Mouse (Mus musculus) right cerebral cortex, postnatal 4 days (tissue): ENCODE data around the gene Slx1b.
"Not testable (repeated sequence)": the region's sequence is repeated elsewhere in the genome, so short reads cannot be mapped to it uniquely, and the experiment has no call there.

Experiments used
- DNase-seq: peaks from one replicate; pipeline ENCODE4 v3.0.0-alpha.2; 2022

Gene Slx1b

GRCm38 (mm10) chr7:126702861-126703756, 7.5 kb upstream of the Slx1b start:
- no peak for DNase-seq

DNA sequence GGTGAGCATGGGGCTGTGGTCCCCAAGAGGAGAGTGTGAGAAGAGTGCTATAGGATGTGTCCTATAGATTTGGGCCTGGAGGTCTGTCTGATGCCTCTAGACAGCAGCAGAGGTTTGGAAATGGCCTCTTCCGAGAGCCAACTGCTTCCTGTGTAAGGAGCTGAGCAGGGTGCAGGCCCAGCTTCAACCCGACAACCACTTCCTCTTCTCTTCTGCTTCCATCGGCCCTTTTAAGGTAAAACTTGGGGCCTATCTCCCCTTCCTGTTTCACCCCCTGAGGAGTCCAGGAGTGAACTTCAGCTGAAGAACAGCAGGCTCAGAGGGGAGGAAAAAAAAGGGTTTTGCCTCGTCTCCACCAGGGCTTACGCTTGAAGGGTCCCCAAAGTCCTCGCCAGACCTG, 6.8 kb upstream of the Slx1b start:
- no peak for DNase-seq

DNA sequence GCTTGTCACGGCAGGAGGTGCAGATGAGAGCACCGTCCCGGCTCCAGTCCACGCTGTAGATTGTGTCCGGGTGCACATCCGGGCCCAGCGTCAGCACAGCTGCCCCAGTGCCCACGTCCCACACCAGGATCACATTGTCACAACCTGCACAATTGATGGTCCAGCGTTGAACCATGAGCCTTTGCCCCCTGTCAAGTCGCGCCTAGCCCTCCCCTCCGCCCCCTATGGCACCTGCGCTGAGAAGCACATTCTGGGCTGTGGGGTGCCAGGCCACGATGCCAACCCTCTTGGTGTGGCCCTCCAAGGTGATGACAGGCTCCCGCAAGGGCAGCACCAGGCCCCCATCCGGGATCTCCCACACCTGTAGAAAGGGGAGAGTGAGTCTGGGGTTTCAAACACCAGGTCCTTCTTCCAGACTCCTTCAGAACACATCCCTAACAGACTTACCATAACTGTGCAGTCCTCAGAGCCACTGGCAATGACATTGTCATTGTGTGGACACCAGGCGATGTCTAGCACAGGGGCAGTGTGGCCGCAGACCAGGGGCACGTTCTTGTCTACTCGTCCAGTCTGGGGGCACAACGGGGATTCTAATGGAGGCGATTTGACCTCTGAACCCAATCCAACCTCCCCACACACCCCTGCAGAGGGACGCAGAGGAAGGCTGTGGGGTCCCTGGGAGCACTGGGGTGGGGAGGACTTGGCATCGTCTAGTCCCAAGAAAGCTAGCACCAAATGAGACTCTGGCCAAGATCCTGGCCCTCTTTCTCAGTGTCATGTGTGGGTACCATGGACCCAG, 6.2 kb upstream of the Slx1b start:
- DNase-seq: no peak

DNA sequence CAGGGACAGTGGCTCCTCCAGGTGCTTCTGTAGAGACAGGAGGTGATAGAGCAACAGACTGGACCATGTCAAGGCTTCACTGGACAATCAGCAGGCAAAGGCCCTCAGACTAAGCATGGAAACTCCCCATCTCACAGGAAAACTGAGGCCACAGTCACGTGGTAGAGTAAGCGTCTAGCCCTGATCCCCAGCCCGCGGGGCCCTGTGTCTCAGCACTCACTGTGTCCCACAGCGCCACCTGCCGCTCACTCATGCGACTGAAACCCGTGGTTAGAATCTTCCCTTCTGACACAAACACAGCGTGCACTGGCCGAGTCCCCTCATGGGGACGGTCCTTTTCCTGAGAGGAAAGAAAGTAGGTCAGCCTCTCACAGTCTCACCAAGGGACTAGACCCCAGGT, 5.5 kb upstream of the Slx1b start:
- DNase-seq: peak; percentile 98

DNA sequence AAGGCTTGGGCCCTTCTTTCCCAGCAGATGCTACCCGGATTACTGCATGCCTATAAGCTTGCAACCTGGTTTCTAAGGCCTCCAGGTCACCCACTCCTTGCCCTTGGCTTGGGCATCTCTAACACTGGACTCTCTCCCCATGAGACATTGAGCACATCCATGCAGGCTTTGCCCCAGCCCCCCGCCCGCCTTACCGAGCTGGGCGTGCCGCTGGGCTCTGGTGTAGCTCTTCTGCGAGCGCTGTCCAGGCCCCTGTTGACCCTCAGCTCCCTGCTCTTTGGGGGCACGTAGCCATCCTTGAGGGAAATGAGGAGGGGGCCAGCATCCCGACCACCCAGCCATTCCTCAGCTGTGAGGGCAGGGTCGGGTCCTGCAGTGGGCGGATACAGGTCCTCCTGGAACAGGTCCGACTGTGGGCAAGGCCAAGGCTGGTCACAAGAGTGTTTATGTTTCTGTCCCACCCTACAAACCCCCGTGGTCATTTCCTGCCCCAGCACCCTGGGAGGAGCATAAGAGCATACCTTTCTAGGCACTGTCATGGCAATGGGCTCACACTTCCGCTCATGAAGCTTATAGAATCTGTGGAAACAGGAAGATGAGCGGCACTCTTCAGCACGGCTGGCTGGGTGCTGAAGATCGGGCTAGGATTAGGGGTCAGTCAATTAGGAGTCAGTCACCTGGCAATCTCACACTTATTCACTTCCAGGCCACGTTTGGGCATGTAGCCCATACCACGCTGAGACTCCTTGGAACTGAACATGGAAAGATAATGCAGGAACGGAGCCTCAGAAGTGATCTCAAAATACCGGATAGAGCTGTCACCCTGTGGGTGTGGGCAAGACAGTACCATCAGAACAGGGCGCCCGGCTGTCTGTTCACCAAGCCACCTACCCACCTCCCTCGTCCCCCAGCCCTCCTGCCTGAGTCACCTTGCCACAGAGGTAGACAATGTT, 4.8 kb upstream of the Slx1b start:
- DNase-seq: no peak

DNA sequence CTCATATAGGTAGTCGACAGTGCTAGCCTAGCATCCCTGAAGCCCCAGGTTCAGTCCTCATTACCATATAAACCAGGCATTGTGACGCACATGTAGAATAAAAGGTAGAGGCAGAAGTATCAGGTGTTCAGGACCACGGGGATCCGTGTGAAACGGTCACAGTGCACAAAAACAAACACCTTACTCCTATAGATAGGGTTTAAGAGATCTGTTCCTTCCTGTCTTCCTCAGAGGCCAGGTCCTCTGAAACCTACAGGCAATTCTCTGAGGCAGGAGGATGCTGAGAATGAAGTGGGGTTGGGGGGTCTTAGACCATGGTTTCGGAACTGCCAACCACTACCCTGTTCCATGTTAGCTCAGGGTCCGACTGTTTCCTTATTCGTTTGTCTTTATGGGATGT, 2.3 kb upstream of the Slx1b start:
- no peak for DNase-seq

GRCm38 (mm10) chr7:126696886-126697285, 1.3 kb upstream of the Slx1b start:
- DNase-seq: no peak

DNA sequence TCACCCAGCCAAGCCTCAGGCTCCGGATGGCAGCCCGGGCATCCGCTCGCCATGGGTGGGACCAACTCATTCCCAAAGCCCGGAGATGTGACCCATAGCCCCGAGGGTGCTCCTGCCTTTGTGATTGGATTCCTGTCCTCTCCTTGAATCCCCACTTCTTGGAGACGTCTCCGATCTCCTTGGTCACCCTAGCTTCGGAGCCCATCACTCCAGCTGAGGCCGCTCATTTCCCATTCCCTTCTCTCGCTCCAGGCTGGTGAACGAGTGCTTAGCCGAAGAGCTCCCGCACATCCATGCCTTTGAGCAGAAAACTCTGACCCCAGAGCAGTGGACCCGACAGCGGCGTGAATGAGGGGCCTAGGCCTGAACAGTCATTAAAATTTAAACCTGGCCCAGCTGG, 719 bp upstream of the Slx1b start:
- no peak for DNase-seq

DNA sequence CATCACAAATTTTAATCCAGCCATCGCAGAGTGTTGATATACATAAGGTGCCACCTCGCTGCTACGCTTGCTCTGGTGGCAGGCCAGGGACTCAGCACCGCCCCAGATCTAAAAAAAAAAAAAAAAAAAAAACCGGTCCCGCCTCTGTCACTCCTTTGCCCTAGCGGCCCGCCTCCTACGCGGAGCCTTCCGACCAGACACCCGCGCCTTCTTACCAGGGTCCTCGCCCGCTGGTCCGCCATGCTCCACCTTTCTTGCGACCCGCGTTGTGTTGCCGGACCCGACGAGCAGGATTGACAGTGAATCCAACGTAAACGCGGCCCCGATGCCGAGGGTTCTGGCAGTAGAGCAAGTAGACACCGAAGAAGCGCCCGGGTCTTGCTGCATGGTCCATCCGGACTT, 373 bp downstream of the Slx1b start, which contains the start of gene Bola2:
Gene Bola2 (plus strand): TSS at position 192 of the 402 bp plus-strand sequence.
- DNase-seq: peak; percentile 60

DNA sequence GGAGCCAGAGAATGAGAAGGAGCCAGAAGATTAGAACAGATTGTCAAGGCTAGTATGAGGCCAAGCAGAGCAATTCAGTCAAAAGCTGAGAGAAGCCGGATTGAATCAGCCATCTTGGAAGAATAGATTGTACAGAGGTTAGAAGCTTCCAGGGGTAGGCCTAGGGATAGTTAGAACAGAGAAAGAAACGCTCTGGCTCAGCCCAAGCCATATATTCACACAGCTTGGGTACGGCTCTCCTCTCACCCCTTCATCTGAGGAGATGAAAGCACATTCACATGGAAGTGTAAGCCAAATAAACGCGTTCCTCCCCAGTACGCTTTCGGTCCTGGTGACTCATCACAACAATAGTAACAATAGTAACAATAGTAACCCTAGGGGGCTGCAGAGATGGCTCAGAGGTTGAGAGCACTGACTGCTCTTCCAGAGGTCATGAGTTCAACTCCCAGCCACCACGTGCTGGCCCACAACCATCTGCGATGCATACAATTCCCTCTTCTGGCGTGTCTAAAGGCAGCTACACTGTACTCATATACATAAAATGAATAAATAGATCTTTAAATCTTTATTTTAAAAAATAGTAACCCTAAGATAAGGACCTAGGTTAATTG, 1.0 kb downstream of the Slx1b start:
- no peak for DNase-seq

DNA sequence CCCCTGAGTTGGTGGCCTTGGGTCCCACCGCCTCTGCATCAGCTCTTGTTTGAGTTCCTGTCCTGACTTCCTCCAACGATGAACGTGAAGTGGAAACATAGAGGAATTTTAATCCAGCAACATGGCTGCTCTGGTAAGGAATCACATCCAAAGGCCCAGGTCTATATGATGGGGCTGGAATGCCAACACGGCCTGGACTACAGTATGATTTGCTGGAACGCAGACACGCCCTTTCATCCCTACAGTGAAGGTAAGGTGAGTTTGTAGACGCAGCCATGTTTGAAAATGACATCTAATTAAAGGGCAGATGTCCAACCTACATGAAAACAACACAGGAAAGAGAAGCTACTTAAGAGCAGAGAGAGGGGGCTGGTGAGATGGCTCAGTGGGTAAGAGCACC, 1.8 kb downstream of the Slx1b start:
- no peak for DNase-seq

GRCm38 (mm10) chr7:126693256-126693655, 2.3 kb downstream of the Slx1b start:
- peak; percentile 84 for DNase-seq

DNA sequence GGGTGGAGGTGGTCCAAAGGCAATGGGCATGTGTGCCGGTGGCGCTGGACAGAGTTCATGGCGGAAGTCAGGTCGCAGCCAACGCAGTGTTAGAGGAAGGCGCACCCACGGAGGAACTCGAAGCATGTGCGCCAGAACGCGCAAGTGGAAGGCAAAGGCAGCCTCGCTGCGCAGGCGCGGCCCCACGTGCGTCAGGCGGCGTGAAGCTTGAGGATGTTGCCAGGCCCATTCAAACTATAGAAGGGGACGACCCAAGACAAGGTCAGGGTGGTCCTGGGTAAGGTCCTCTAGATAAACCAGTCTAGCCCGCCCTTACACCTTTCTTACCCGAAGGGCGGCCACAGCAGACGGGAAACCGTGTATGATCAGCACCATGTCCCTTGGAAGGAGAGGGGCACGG, 3.2 kb downstream of the Slx1b start:
- no peak for DNase-seq

GRCm38 (mm10) chr7:126691676-126692075, 3.9 kb downstream of the Slx1b start:
- no peak for DNase-seq

- DNase-seq: no peak
These were observed 4.8 kb downstream of the Slx1b start for GRCm38 (mm10) chr7:126690737-126691136.

GRCm38 (mm10) chr7:126689021-126689420, 6.6 kb downstream of the Slx1b start:
- no peak for DNase-seq

DNA sequence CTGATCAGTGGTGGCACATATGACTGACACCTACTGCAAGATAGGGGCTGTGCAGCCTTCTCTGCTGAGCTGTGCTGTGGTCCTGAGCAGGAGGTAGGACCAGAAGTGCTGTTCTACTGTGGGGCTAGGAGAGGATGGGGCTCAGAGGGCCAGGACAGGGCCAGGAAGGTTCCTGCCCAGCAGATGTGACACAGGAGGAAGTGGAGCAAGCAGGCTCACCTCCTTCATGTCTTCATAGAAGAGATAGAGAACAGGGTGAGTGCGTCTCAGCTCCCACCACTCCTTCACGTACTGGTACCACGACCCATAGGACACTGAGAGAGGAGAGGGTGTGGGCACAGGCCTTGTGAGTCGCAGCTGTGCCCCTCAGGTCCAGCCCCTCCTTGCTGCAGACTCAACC, 7.4 kb downstream of the Slx1b start:
- DNase-seq: not testable (repeated sequence)

DNA sequence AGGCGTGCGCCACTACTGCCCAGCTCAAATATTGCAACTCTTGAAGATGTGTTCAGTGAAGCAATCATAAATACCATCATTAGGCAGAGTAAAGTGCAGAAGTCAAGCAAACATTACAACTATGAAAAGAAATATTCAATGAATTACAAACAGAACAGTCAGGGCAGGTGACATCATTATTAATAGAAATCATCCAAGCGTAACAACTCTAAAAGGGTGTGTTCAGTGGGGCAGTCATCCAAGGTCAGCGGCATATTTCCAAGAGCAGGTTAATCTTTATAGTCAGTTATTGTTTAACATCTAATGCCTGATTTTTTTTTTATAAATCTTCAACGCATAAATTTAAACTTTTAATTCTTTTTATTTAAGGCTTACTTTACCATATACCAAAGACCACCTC, 14.4 kb downstream of the Slx1b start:
- no peak for DNase-seq

- no peak for DNase-seq
These were observed 15.9 kb downstream of the Slx1b start for GRCm38 (mm10) chr7:126679683-126680082.

GRCm38 (mm10) chr7:126678545-126679341, 16.8 kb downstream of the Slx1b start:
- DNase-seq: no peak

DNA sequence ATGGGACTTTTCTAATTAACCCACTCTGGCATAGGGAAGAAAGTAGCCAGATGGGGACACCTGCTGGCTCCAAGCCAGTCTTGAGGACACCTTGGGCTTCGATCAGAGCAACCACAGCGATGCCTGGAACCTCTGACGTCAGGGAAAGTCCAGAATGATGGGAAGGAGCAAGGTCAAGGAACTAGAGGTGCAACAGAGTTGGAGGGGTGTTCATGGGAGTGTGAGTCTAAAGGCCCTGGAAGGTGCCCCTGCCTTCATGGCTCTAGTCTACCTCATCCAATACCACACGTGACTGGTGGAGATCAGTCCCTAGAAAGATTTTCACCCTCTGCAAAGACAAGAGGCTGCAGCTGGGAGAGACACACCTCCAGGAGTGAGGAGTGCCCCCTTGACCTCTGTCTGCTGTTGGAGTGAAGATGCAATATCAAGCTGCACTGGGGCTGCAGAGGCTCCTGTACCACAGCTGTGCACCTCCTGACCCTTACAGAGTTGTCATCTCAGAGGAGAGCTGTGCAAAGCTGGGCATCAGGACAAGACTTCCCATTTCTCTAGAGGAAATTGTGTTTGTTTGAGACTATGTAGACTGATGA, 18.9 kb downstream of the Slx1b start:
- DNase-seq: no peak
